Mouse (Mus musculus) kidney, adult 2 months (tissue): ENCODE data around the gene Ppp1r27. TPM values are rescaled to one million over a fixed set of nuclear protein-coding genes. Genes with fewer than 3 reads are reported as not detected.
"Not testable (repeated sequence)": the region's sequence is repeated elsewhere in the genome, so short reads cannot be mapped to it uniquely, and the experiment has no call there.

Source experiments
- DNase-seq: peaks from one replicate; pipeline ENCODE4 v3.0.0; 2021
- H3K27ac ChIP-seq: fragments of 200-500 bp; 2 replicates; pipeline ENCODE4 v1.5.1; 2012; ENCODE audit warnings: low read depth, low read length, control low read depth, inconsistent platforms; ENCODE audit not compliant: insufficient read depth
- H3K27me3 ChIP-seq: fragments of 200-500 bp; replicated peaks from 2 replicates; pipeline ENCODE4 v1.6.1; 2012; ENCODE audit warnings: mild to moderate bottlenecking, moderate library complexity, low read length, inconsistent platforms; ENCODE audit not compliant: control insufficient read depth, insufficient read depth
- H3K36me3 ChIP-seq: fragments of 200-500 bp; 2 replicates; pipeline ENCODE4 v1.6.1; 2012; ENCODE audit warnings: mild to moderate bottlenecking, moderate library complexity, low read length, inconsistent platforms; ENCODE audit not compliant: control insufficient read depth, insufficient read depth
- H3K4me1 ChIP-seq: fragments of 200-500 bp; 2 replicates; pipeline ENCODE4 v1.6.1; 2011; ENCODE audit warnings: low read length; ENCODE audit not compliant: control insufficient read depth, insufficient read depth
- H3K4me3 ChIP-seq: fragments of 200-500 bp; 2 replicates; pipeline ENCODE4 v1.5.1; 2011; ENCODE audit warnings: mild to moderate bottlenecking, low read depth, low read length, control low read depth; ENCODE audit not compliant: insufficient read depth
- CTCF ChIP-seq: fragments of 200-500 bp; conservative IDR thresholded peaks from 2 replicates; pipeline ENCODE4 v1.5.1; 2011; ENCODE audit warnings: low read depth, mild to moderate bottlenecking, control low read depth, low read length, moderate library complexity, mixed read lengths; ENCODE audit not compliant: insufficient read depth, insufficient read length
- POLR2A ChIP-seq: fragments of 200-500 bp; IDR thresholded peaks from one replicate; pipeline ENCODE4 v1.6.1; 2011; ENCODE audit warnings: low read depth, low read length, control low read depth
- WGBS: fragments of 180-500 bp; shearing (Covaris S2); methylation state at CpG from one replicate; pipeline ENCODE4 v1.1.7; 2018; 5-methylcytosine and 5-hydroxymethylcytosine counted together
- polyA plus RNA-seq: library from polyadenylated mRNA; depleted of rRNA; stranded (reverse); fragments of >200 nt; gene quantifications from 2 replicates; pipeline ENCODE4 v1.2.3, GENCODE M21; 2012

Ppp1r27 gene
- polyA plus RNA-seq, 1 experiment: 9.5 TPM

- peaks cover 14% of the 10 kb centered on the region for H3K36me3 ChIP-seq
- no peak overlapping the region for H3K4me3 ChIP-seq
- no peaks in the 10 kb centered on the region for H3K27me3 ChIP-seq
- 83% methylated on average over 9 of the region's 9 CpGs for WGBS
- H3K27ac ChIP-seq: no peak overlapping the region
- DNase-seq: no peak
- no peaks in the 10 kb centered on the region for H3K4me1 ChIP-seq
- no peak for TF ChIP-seq POLR2A
- TF ChIP-seq CTCF: 0 out of 2 replicates have a peak, but pooled peaks have one; percentile 0
Observed at GRCm38 (mm10) chr11:120565114-120565513, 14.2 kb upstream of the Ppp1r27 start.

- no peak overlapping the region for H3K27ac ChIP-seq
- WGBS: 93% methylated on average over 13 of the region's 13 CpGs
- H3K36me3 ChIP-seq: peaks cover 11% of the 10 kb centered on the region
- no peak overlapping the region for H3K4me3 ChIP-seq
- DNase-seq: no peak
- no peaks in the 10 kb centered on the region for H3K27me3 ChIP-seq
- H3K4me1 ChIP-seq: no peaks in the 10 kb centered on the region
- no peak for TF ChIP-seq CTCF
- no peak for TF ChIP-seq POLR2A
Observed at GRCm38 (mm10) chr11:120562949-120563348, 12.0 kb upstream of the Ppp1r27 start.

GRCm38 (mm10) chr11:120560952-120561728, 10.2 kb upstream of the Ppp1r27 start:
- WGBS: 91% methylated on average over 13 of the region's 13 CpGs
- H3K27ac ChIP-seq: no peak overlapping the region
- DNase-seq: no peak
- H3K36me3 ChIP-seq: peaks cover 8% of the 10 kb centered on the region
- no peak overlapping the region for H3K4me3 ChIP-seq
- TF ChIP-seq POLR2A: no peak
- TF ChIP-seq CTCF: no peak
- no peaks in the 10 kb centered on the region for H3K27me3 ChIP-seq
- H3K4me1 ChIP-seq: no peaks in the 10 kb centered on the region

- not testable (repeated sequence) for H3K4me3 ChIP-seq, H3K36me3 ChIP-seq, H3K27ac ChIP-seq, DNase-seq, H3K27me3 ChIP-seq, H3K4me1 ChIP-seq
- 88% methylated on average over 6 of the region's 6 CpGs for WGBS
Observed at GRCm38 (mm10) chr11:120558843-120559242, 7.9 kb upstream of the Ppp1r27 start.

- TF ChIP-seq POLR2A: no peak
- Histone ChIP-seq H3K27ac (no peak overlapping the region), H3K4me3 (no peak overlapping the region), H3K27me3 (no peaks in the 10 kb centered on the region), H3K4me1 (0 out of 2 replicates have a peak, but pooled peaks cover 3% of the 10 kb centered on the region), H3K36me3 (no peaks in the 10 kb centered on the region)
- DNase-seq: no peak
- 89% methylated on average over 2 of the region's 2 CpGs for WGBS
Observed at GRCm38 (mm10) chr11:120555260-120555659, 4.3 kb upstream of the Ppp1r27 start.

- peaks cover 7% of the 10 kb centered on the region; the same call in 1 of the 2 replicates for H3K4me1 ChIP-seq
- no peak overlapping the region for H3K4me3 ChIP-seq
- 82% methylated on average over 7 of the region's 7 CpGs for WGBS
- no peak for DNase-seq
- no peak overlapping the region for H3K27ac ChIP-seq
- no peak for TF ChIP-seq POLR2A
- no peak for TF ChIP-seq CTCF
- H3K36me3 ChIP-seq: no peaks in the 10 kb centered on the region
- no peaks in the 10 kb centered on the region for H3K27me3 ChIP-seq
Observed at GRCm38 (mm10) chr11:120554834-120555233, 3.9 kb upstream of the Ppp1r27 start.

GRCm38 (mm10) chr11:120552736-120553135, 1.8 kb upstream of the Ppp1r27 start:
- H3K27ac ChIP-seq: no peak overlapping the region
- no peak for TF ChIP-seq POLR2A
- H3K36me3 ChIP-seq: no peaks in the 10 kb centered on the region
- WGBS: 71% methylated on average over 5 of the region's 5 CpGs
- no peak overlapping the region for H3K4me3 ChIP-seq
- H3K4me1 ChIP-seq: peaks cover 16% of the 10 kb centered on the region
- no peaks in the 10 kb centered on the region for H3K27me3 ChIP-seq
- DNase-seq: no peak
